Mouse (Mus musculus) small intestine, adult 2 months (tissue): ENCODE measurements around the gene Ap2a2.

ENCODE experiments used
- CTCF ChIP-seq: fragments of 200-500 bp; IDR thresholded peaks from 2 replicates; pipeline ENCODE4 v1.5.1; 2012; ENCODE audit warnings: low read depth, mild to moderate bottlenecking, control low read depth, inconsistent platforms, low read length, moderate library complexity, mixed read lengths; ENCODE audit not compliant: insufficient replicate concordance, insufficient read length; ENCODE audit errors: extremely low read depth
- POLR2A ChIP-seq: fragments of 200-500 bp; IDR thresholded peaks from 2 replicates; pipeline ENCODE4 v1.6.1; 2012; ENCODE audit warnings: low read depth, mild to moderate bottlenecking, control low read depth, inconsistent platforms, low read length, moderate library complexity

GRCm38 (mm10) chr7:141609719-141610514 lies 47.9 kb downstream of the Ap2a2 start:
- TF ChIP-seq CTCF (no peak), POLR2A (no peak)
